In the genomic region with DNA sequence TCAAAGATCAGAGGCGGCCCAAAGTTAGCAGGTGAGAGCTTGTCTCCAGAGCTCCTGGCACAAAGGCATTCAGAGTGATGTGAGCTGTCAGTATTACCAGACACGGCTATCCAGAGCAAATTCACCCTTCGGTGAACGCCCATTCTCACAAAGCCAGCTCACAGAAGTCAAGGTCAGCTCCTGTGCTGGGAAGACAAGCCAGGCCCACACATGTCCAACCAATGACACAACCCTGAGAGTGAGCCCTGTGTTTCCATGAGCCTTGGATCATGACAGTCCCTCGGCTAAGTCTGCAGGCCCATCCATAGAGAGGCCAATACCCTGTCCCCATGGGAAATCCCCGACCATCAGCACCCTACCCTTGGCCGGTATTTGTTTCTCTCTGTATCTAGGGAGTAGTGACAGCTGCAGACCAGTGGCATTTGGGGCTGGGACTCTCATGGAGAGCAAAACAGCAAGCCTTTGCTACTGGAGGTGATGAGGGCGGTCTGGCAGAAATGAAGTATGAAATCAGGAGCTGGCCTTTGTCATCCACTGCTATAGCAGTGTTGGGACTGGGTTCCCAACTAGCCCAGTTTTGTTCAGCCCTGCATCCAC, we compare ENCODE assay signal across 11 mouse cellular contexts. TPM values are rescaled to one million over a fixed set of nuclear protein-coding genes. Genes with fewer than 3 reads are reported as not detected.
DNase-seq lines count a peak whose midpoint lies in the region; ATAC-seq and TF ChIP-seq lines count a peak whose summit lies in the region.
"Had no signal": no experiment of that assay in that cellular context is flagged by ENCODE, and none has a peak within 500 bp of the region (broad histone marks: within the 10 kb centered on the region; RNA-seq: fewer than 3 reads in every experiment).

No protein-coding gene starts in this region.

- H3K36me3 ChIP-seq in heart, embryonic 11.5 days (ENCODE audit: control insufficient read depth, insufficient read depth, low read length), result no peaks in the 10 kb centered on the region
- H3K36me3 ChIP-seq in liver, embryonic 12.5 days, result no peaks in the 10 kb centered on the region

- no peak; the same call in 1 of the 2 replicates for ATAC-seq in heart, embryonic 11.5 days (replicated peaks; ENCODE audit: insufficient number of reproducible peaks, low FRiP score, low TSS enrichment)
- ATAC-seq in liver, embryonic 12.5 days, result peak; percentile 18; the same call in 1 of the 2 replicates
- no peak for ATAC-seq in megakaryocyte progenitor cell, adult 5-6 weeks (replicated peaks; ENCODE audit: poor library complexity)
- ATAC-seq in erythroblast, adult 5-6 weeks (replicated peaks; ENCODE audit: low FRiP score, poor library complexity, severe bottlenecking), result no peak

- H3K9me3 ChIP-seq in heart, embryonic 11.5 days (replicated peaks; ENCODE audit: control insufficient read depth, low read length), result no peaks in the 10 kb centered on the region
- no peaks in the 10 kb centered on the region for H3K9me3 ChIP-seq in liver, embryonic 12.5 days (replicated peaks)
- H3K9me3 ChIP-seq: megakaryocyte, embryonic 14.5 days had no signal

- no peak overlapping the region for H3K4me2 ChIP-seq in heart, embryonic 11.5 days
- H3K4me2 ChIP-seq in liver, embryonic 12.5 days, result no peak overlapping the region

- H3K4me1 ChIP-seq in heart, embryonic 11.5 days (ENCODE audit: control insufficient read depth, insufficient read depth, low read length), result peaks cover 11% of the 10 kb centered on the region
- H3K4me1 ChIP-seq in liver, embryonic 12.5 days, result peaks cover 15% of the 10 kb centered on the region; the same call in 1 of the 2 replicates
- H3K4me1 ChIP-seq: megakaryocyte, embryonic 14.5 days had no signal

- WGBS in heart, embryonic 11.5 days (ENCODE audit: insufficient replicate concordance), result 51% methylated on average over 8 of the region's 8 CpGs
- WGBS in liver, embryonic 12.5 days (ENCODE audit: insufficient replicate concordance), result 66% methylated on average over 8 of the region's 8 CpGs

- H3K4me3 ChIP-seq in layer of hippocampus, adult 2 months, result no peak overlapping the region
- H3K4me3 ChIP-seq in heart, embryonic 11.5 days (ENCODE audit: low read depth, low read length), result no peak overlapping the region
- no peak overlapping the region for H3K4me3 ChIP-seq in liver, embryonic 12.5 days
- H3K4me3 ChIP-seq: megakaryocyte, embryonic 14.5 days had no signal

- no peak overlapping the region for H3K9ac ChIP-seq in heart, embryonic 11.5 days (ENCODE audit: low read depth, low read length)
- H3K9ac ChIP-seq in liver, embryonic 12.5 days, result no peak overlapping the region

- H3K27me3 ChIP-seq in heart, embryonic 11.5 days (ENCODE audit: control insufficient read depth, insufficient read depth, low read length), result no peaks in the 10 kb centered on the region
- H3K27me3 ChIP-seq in liver, embryonic 12.5 days (replicated peaks), result no peaks in the 10 kb centered on the region
- H3K27me3 ChIP-seq: CH12.LX had no signal

- TF ChIP-seq CTCF in layer of hippocampus, adult 2 months (conservative IDR thresholded peaks at IDR 0.05), result no peak

- H3K27ac ChIP-seq in layer of hippocampus, adult 2 months, result peak overlapping the region; percentile 85; the same call in 1 of the 2 replicates
- peak overlapping the region; percentile 54; the same call in 1 of the 2 replicates for H3K27ac ChIP-seq in heart, embryonic 11.5 days (ENCODE audit: low read depth, low read length)
- H3K27ac ChIP-seq in liver, embryonic 12.5 days, result no peak overlapping the region

- no peak for DNase-seq in layer of hippocampus, adult 2 months (ENCODE audit: low spot score in 2 of 2)
- no peak for DNase-seq in layer of hippocampus, postnatal 14 days (ENCODE audit: low spot score in 2 of 2)
- peak; percentile 81 for DNase-seq in adrenal gland, adult 2 months
- DNase-seq in right cerebral cortex, adult 2 months (ENCODE audit: low spot score in 2 of 2), result no peak
- DNase-seq: thymus, adult 18-20 months had no signal

RNA-seq across cellular contexts. Expression of gene Ldlrad3, which starts 58.3 kb away (rescaled TPM):
- 10 to 100 TPM in 1 of 2 experiments, 1 to 10 TPM in 1; 9.3 to 11.2 TPM for total RNA-seq in layer of hippocampus, adult 2 months (2021)
- 10 to 100 TPM; 10.5 to 12.2 TPM for total RNA-seq in layer of hippocampus, postnatal 14 days (2021)
- 1 to 10 TPM; 7.8 to 9.5 TPM for total RNA-seq in adrenal gland, adult 2 months (2021)
- 4.3 and 4.9 TPM in 2 replicates for polyA plus RNA-seq in adrenal gland, adult 2 months (2012; rRNA removed)
- polyA plus RNA-seq in heart, embryonic 11.5 days (2014; fragmentation: Nextera tagmentation; extraction: Ambion mirVana), result 19.0 and 19.2 TPM in 2 replicates
- polyA plus RNA-seq in liver, embryonic 12.5 days (2016; fragmentation: Nextera tagmentation; extraction: Ambion mirVana), result 7.6 and 8.2 TPM in 2 replicates
- 26.4 and 27.0 TPM in 2 replicates for total RNA-seq in megakaryocyte progenitor cell, adult 5-6 weeks (2015)
- total RNA-seq in megakaryocyte progenitor cell, adult 5-6 weeks (2017), result 20.7 and 21.0 TPM in 2 replicates
- 6.7 and 7.7 TPM in 2 replicates for total RNA-seq in erythroblast, adult 5-6 weeks (2015; ENCODE audit: low replicate concordance)
- 3.2 and 6.2 TPM in 2 replicates for total RNA-seq in erythroblast, adult 5-6 weeks (2017; ENCODE audit: low replicate concordance)
